Mouse (Mus musculus): ENCODE measurements around the gene Psap. TPM values are rescaled to one million over a fixed set of nuclear protein-coding genes. Genes with fewer than 3 reads are reported as not detected.

Psap gene
- polyA plus RNA-seq, 1 experiment from 2014 or later: 1,741 TPM

- no peak for ATAC-seq
- TF ChIP-seq CTCF (IDR thresholded peaks at IDR 0.05): no peak
- in situ Hi-C loops (cut with MboI; ENCODE audit: low pct_unique_long_range_greater_than_20kb): no loop called here
- H3K27me3 ChIP-seq: no peaks in the 10 kb centered on the region
- no peak for DNase-seq (ENCODE audit: low read depth, low spot score)
- POLR2A ChIA-PET: interaction anchor here (0.6 kb wide), 1 partner anchor 66 kb away, joined by 3 read pairs; no protein-coding TSS in a partner anchor
- CTCF ChIA-PET: no interaction called here
Measured at GRCm38 (mm10) chr10:60286546-60286945, 9.1 kb downstream of the Psap start.

- ATAC-seq (no peak), DNase-seq (ENCODE audit: low read depth, low spot score) (no peak)
- no peaks in the 10 kb centered on the region for H3K27me3 ChIP-seq
- CTCF ChIA-PET: interaction anchor here (0.7 kb wide), 1 partner anchor 14 kb away, joined by 3 read pairs; no protein-coding TSS in a partner anchor
- TF ChIP-seq CTCF (IDR thresholded peaks at IDR 0.05): no peak
- POLR2A ChIA-PET: no interaction called here
- in situ Hi-C loops (cut with MboI; ENCODE audit: low pct_unique_long_range_greater_than_20kb): no loop called here
Measured at GRCm38 (mm10) chr10:60287161-60287560, 9.7 kb downstream of the Psap start.

- no peaks in the 10 kb centered on the region for H3K27me3 ChIP-seq
- TF ChIP-seq CTCF (IDR thresholded peaks at IDR 0.05): no peak
- ChIA-PET POLR2A (interaction anchor here (0.6 kb wide), 1 partner anchor 10 kb away, joined by 3 read pairs; no protein-coding TSS in a partner anchor), CTCF (interaction anchor here (0.7 kb wide), 1 partner anchor 13 kb away, joined by 3 read pairs; no protein-coding TSS in a partner anchor)
- DNase-seq (ENCODE audit: low read depth, low spot score): no peak
- no peak for ATAC-seq
- in situ Hi-C loops (cut with MboI; ENCODE audit: low pct_unique_long_range_greater_than_20kb): no loop called here
Measured at GRCm38 (mm10) chr10:60287726-60288125, 10.3 kb downstream of the Psap start.

GRCm38 (mm10) chr10:60289216-60289615, 11.8 kb downstream of the Psap start:
- H3K27me3 ChIP-seq: no peaks in the 10 kb centered on the region
- CTCF ChIA-PET: interaction anchor here (0.9 to 1.8 kb wide), 3 partner anchors 10 to 44 kb away, joined by 3 to 8 read pairs (median 5); no protein-coding TSS in a partner anchor
- ATAC-seq: no peak
- DNase-seq (ENCODE audit: low read depth, low spot score): no peak
- in situ Hi-C loops (cut with MboI; ENCODE audit: low pct_unique_long_range_greater_than_20kb): no loop called here
- POLR2A ChIA-PET: interaction anchor here (1.5 kb wide), 1 partner anchor 10 kb away, joined by 3 read pairs; no protein-coding TSS in a partner anchor
- no peak for TF ChIP-seq CTCF (IDR thresholded peaks at IDR 0.05)

- POLR2A ChIA-PET: interaction anchor here (1.2 to 1.5 kb wide), 2 partner anchors 11 to 13 kb away, joined by 3 read pairs; partner anchors contain the start of gene Psap
- no peak for ATAC-seq
Measured at GRCm38 (mm10) chr10:60290026-60290738, 12.8 kb downstream of the Psap start.

GRCm38 (mm10) chr10:60290739-60291110, 13.3 kb downstream of the Psap start:
- in situ Hi-C loops (cut with MboI; ENCODE audit: low pct_unique_long_range_greater_than_20kb): no loop called here
- TF ChIP-seq CTCF (IDR thresholded peaks at IDR 0.05): no peak
- no peak for DNase-seq (ENCODE audit: low read depth, low spot score)
- ATAC-seq: no peak
- H3K27me3 ChIP-seq: no peaks in the 10 kb centered on the region
- CTCF ChIA-PET: interaction anchor here (1.4 to 1.8 kb wide), 2 partner anchors 15 to 46 kb away, joined by 5 to 8 read pairs; no protein-coding TSS in a partner anchor
- POLR2A ChIA-PET: interaction anchor here (1.2 to 1.5 kb wide), 2 partner anchors 11 to 13 kb away, joined by 3 read pairs; partner anchors contain the start of gene Psap

More at GRCm38 (mm10) chr10:60290026-60290738, 12.8 kb downstream of the Psap start:
- in situ Hi-C loops (cut with MboI; ENCODE audit: low pct_unique_long_range_greater_than_20kb): no loop called here
- CTCF ChIA-PET: interaction anchor here (0.9 to 1.8 kb wide), 3 partner anchors 9 to 45 kb away, joined by 3 to 8 read pairs (median 5); no protein-coding TSS in a partner anchor
- DNase-seq (ENCODE audit: low read depth, low spot score): no peak
- H3K27me3 ChIP-seq: no peaks in the 10 kb centered on the region
- TF ChIP-seq CTCF (IDR thresholded peaks at IDR 0.05): no peak

GRCm38 (mm10) chr10:60292209-60292608, 14.8 kb downstream of the Psap start:
- H3K27me3 ChIP-seq: no peaks in the 10 kb centered on the region
- ATAC-seq (no peak), DNase-seq (ENCODE audit: low read depth, low spot score) (no peak)
- POLR2A ChIA-PET: no interaction called here
- in situ Hi-C loops (cut with MboI; ENCODE audit: low pct_unique_long_range_greater_than_20kb): no loop called here
- CTCF ChIA-PET: no interaction called here
- TF ChIP-seq CTCF (IDR thresholded peaks at IDR 0.05): no peak

- DNase-seq (ENCODE audit: low read depth, low spot score) (no peak), ATAC-seq (no peak)
- no peaks in the 10 kb centered on the region for H3K27me3 ChIP-seq
- TF ChIP-seq CTCF (IDR thresholded peaks at IDR 0.05): no peak
- ChIA-PET CTCF (interaction anchor here (0.8 to 1.1 kb wide), 2 partner anchors 11 to 15 kb away, joined by 3 to 6 read pairs; no protein-coding TSS in a partner anchor), POLR2A (interaction anchor here (0.5 to 1.8 kb wide), 2 partner anchors 10 to 78 kb away, joined by 3 to 4 read pairs; no protein-coding TSS in a partner anchor)
- in situ Hi-C loops (cut with MboI; ENCODE audit: low pct_unique_long_range_greater_than_20kb): no loop called here
Measured at GRCm38 (mm10) chr10:60294621-60295020, 17.2 kb downstream of the Psap start.

GRCm38 (mm10) chr10:60295356-60295755, 17.9 kb downstream of the Psap start:
- in situ Hi-C loops (cut with MboI; ENCODE audit: low pct_unique_long_range_greater_than_20kb): no loop called here
- TF ChIP-seq CTCF (IDR thresholded peaks at IDR 0.05): no peak
- ChIA-PET CTCF (no interaction called here), POLR2A (interaction anchor here (0.5 to 1.8 kb wide), 2 partner anchors 11 to 77 kb away, joined by 3 to 4 read pairs; no protein-coding TSS in a partner anchor)
- ATAC-seq: no peak
- no peak for DNase-seq (ENCODE audit: low read depth, low spot score)
- H3K27me3 ChIP-seq: no peaks in the 10 kb centered on the region

GRCm38 (mm10) chr10:60296027-60296426, 18.6 kb downstream of the Psap start:
- in situ Hi-C loops (cut with MboI; ENCODE audit: low pct_unique_long_range_greater_than_20kb): no loop called here
- DNase-seq (ENCODE audit: low read depth, low spot score): no peak
- POLR2A ChIA-PET: interaction anchor here (0.7 kb wide), 1 partner anchor 1310 kb away, joined by 5 read pairs; no protein-coding TSS in a partner anchor
- ATAC-seq: no peak
- no peak for TF ChIP-seq CTCF (IDR thresholded peaks at IDR 0.05)
- no peaks in the 10 kb centered on the region for H3K27me3 ChIP-seq
- CTCF ChIA-PET: interaction anchor here (0.8 to 1.6 kb wide), 3 partner anchors 9 to 112 kb away, joined by 3 to 6 read pairs (median 3); no protein-coding TSS in a partner anchor
